Mouse (Mus musculus): ENCODE measurements at regions not wholly inside any gene's neighbourhood (a gene's known extent, or its start where the extent isn't known, plus 50 kb on each side); places are given as distances from the start of the nearest gene placed in this dataset.

GRCm38 (mm10) chr4:150741810-150742209, 89.8 kb upstream of the Slc45a1 start:
- WGBS: 78% methylated on average over 4 of the region's 4 CpGs
- no peaks in the 10 kb centered on the region for H3K36me3 ChIP-seq (ENCODE audit: control insufficient read depth, insufficient read depth, low read length)

DNA sequence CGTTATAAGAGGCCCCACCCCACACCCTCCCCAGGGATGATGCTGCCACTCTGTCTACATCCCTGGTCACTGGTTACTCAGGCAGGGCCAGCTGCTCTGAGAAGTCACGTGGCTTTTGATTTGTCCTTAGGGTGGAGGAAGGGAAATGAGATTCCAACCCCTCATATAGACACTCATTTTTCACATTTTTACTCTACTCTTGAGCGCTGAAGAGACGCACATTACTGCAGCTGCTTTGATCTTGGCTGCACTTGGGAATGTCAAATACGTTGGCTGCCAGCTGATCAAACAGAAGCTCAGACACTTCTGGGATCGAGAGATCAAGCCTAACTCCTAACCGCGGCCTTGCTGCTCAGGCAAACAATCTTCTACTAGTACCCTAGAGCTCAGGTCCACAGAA, 88.2 kb upstream of the Slc45a1 start:
- H3K9ac ChIP-seq (ENCODE audit: low read length): no peak overlapping the region
- 26% methylated on average over 8 of the region's 8 CpGs for WGBS
- no peaks in the 10 kb centered on the region for H3K27me3 ChIP-seq (ENCODE audit: control insufficient read depth, insufficient read depth, low read length)
- peak; percentile 38; the same call in 1 of the 2 replicates for ATAC-seq (ENCODE audit: insufficient read depth, low FRiP score)
- no peaks in the 10 kb centered on the region for H3K9me3 ChIP-seq (replicated peaks; ENCODE audit: control insufficient read depth, low read length)
- H3K4me1 ChIP-seq (ENCODE audit: control insufficient read depth, insufficient read depth, low read length): 0 out of 2 replicates have a peak, but pooled peaks cover 2% of the 10 kb centered on the region
- H3K27ac ChIP-seq (ENCODE audit: low read length): no peak overlapping the region
- no peak overlapping the region for H3K4me3 ChIP-seq (replicated peaks; ENCODE audit: low read length)
- no peaks in the 10 kb centered on the region for H3K36me3 ChIP-seq (ENCODE audit: control insufficient read depth, insufficient read depth, low read length)
- H3K4me2 ChIP-seq (ENCODE audit: low read depth, low read length): no peak overlapping the region

More at GRCm38 (mm10) chr4:150741810-150742209, 89.8 kb upstream of the Slc45a1 start:
- H3K9ac ChIP-seq (ENCODE audit: low read length): no peak overlapping the region
- H3K4me2 ChIP-seq (ENCODE audit: low read depth, low read length): no peak overlapping the region
- H3K4me1 ChIP-seq (ENCODE audit: control insufficient read depth, insufficient read depth, low read length): peaks cover 14% of the 10 kb centered on the region
- no peak overlapping the region for H3K27ac ChIP-seq (ENCODE audit: low read length)
- H3K4me3 ChIP-seq (replicated peaks; ENCODE audit: low read length): no peak overlapping the region
- H3K27me3 ChIP-seq (ENCODE audit: control insufficient read depth, insufficient read depth, low read length): no peaks in the 10 kb centered on the region
- no peaks in the 10 kb centered on the region for H3K9me3 ChIP-seq (replicated peaks; ENCODE audit: control insufficient read depth, low read length)
- no peak for ATAC-seq (ENCODE audit: insufficient read depth, low FRiP score)

- Histone ChIP-seq H3K9ac (ENCODE audit: low read length) (no peak overlapping the region), H3K4me3 (replicated peaks; ENCODE audit: low read length) (no peak overlapping the region), H3K27ac (ENCODE audit: low read length) (no peak overlapping the region), H3K9me3 (replicated peaks; ENCODE audit: control insufficient read depth, low read length) (no peaks in the 10 kb centered on the region), H3K4me1 (ENCODE audit: control insufficient read depth, insufficient read depth, low read length) (0 out of 2 replicates have a peak, but pooled peaks cover 2% of the 10 kb centered on the region), H3K36me3 (ENCODE audit: control insufficient read depth, insufficient read depth, low read length) (no peaks in the 10 kb centered on the region), H3K4me2 (ENCODE audit: low read depth, low read length) (no peak overlapping the region), H3K27me3 (ENCODE audit: control insufficient read depth, insufficient read depth, low read length) (no peaks in the 10 kb centered on the region)
- no peak for ATAC-seq (ENCODE audit: insufficient read depth, low FRiP score)
- 79% methylated on average over 9 of the region's 9 CpGs for WGBS
These were observed 86.8 kb upstream of the Slc45a1 start for GRCm38 (mm10) chr4:150738736-150739135.

DNA sequence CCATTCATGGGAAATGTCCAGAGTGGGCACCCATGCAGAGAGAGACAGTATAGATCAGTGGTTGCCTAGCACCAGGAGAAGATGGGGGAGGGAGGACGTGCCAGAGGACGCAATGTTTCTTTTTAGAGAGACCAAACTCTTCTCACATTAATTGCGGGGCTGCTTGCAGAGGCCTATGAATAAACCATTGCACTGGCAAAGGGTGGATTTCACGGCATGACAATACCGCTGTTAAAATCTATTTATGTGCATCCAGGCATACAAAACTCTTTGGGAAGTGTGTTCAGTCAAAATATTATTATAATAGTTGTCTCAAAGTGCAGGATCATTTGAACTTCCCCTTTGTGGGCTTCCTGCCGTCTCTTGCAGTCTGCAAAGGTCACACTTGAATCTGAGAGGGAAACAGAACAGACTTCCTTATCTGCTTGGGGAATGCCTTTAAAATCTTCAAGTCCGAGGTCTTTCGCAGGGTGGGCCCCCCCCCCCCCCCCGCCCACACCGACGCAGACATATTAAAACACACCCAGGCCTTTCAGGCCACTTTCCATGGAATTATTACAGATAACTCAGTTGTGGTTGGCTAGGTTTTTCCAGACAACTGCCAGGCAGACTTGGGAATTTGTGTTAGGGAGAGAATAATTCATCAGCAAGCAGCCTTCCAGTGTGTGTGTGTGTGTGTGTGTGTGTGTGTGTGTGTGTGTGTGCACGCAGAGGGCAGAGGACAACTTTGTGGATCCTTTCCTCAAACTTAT, 78.3 kb upstream of the Slc45a1 start:
- Histone ChIP-seq H3K9ac (ENCODE audit: low read length) (0 out of 2 replicates have a peak overlapping the region, but pooled peaks have one; percentile 33), H3K9me3 (replicated peaks; ENCODE audit: control insufficient read depth, low read length) (0 out of 2 replicates have a peak, but pooled peaks cover 3% of the 10 kb centered on the region), H3K36me3 (ENCODE audit: control insufficient read depth, insufficient read depth, low read length) (no peaks in the 10 kb centered on the region), H3K4me3 (replicated peaks; ENCODE audit: low read length) (no peak overlapping the region), H3K4me2 (ENCODE audit: low read depth, low read length) (no peak overlapping the region), H3K27ac (ENCODE audit: low read length) (peak overlapping the region; percentile 67), H3K4me1 (ENCODE audit: control insufficient read depth, insufficient read depth, low read length) (peaks cover 22% of the 10 kb centered on the region), H3K27me3 (ENCODE audit: control insufficient read depth, insufficient read depth, low read length) (no peaks in the 10 kb centered on the region)
- 0 out of 2 replicates have a peak, but pooled peaks have one; percentile 39 for ATAC-seq (ENCODE audit: insufficient read depth, low FRiP score)
- WGBS: 12% methylated on average over 11 of the region's 12 CpGs

DNA sequence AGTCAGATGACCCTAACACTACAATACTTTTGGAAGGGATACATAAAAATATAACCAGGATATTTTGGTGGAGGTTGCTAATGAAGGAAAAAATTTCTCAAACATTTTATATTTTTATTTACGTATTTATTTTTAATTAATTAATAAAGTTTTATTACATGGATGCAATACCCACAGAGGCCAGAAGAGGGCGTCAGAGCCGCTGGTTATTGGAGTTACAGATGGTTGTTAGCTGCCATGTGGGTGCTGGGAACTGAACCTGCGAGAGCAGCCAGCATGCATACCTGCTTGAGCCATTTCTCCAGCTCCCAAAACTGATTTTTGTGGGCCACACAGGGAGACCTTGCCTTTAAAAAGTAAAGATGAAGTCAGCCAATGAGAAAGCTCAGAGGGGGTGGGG, 74.6 kb upstream of the Slc45a1 start:
- 60% methylated on average over 4 of the region's 4 CpGs for WGBS
- ATAC-seq (ENCODE audit: insufficient read depth, low FRiP score): no peak
- peaks cover 27% of the 10 kb centered on the region for H3K4me1 ChIP-seq (ENCODE audit: control insufficient read depth, insufficient read depth, low read length)

DNA sequence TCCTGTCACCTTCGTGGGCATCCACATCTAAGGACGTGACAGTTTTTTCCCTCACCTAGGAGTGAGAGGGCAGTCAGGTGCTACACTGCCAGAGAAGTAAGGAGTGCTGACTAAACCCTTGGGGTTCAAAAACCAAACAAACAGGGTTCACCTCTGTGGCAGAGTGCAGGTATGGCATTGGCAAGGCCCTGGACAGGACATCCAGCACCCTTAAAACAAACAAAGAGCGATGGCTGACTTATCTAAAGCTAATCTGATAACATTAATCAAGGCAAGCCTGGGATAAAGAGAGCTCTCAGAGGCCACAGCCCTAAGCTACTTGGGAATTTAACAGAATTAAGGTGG, 74.1 kb upstream of the Slc45a1 start:
- ATAC-seq (ENCODE audit: insufficient read depth, low FRiP score): no peak
- Histone ChIP-seq H3K4me1 (ENCODE audit: control insufficient read depth, insufficient read depth, low read length) (peaks cover 27% of the 10 kb centered on the region), H3K4me3 (replicated peaks; ENCODE audit: low read length) (no peak overlapping the region), H3K9me3 (replicated peaks; ENCODE audit: control insufficient read depth, low read length) (0 out of 2 replicates have a peak, but pooled peaks cover 3% of the 10 kb centered on the region), H3K9ac (ENCODE audit: low read length) (no peak overlapping the region), H3K36me3 (ENCODE audit: control insufficient read depth, insufficient read depth, low read length) (no peaks in the 10 kb centered on the region), H3K27me3 (ENCODE audit: control insufficient read depth, insufficient read depth, low read length) (no peaks in the 10 kb centered on the region), H3K27ac (ENCODE audit: low read length) (no peak overlapping the region), H3K4me2 (ENCODE audit: low read depth, low read length) (no peak overlapping the region)
- 67% methylated on average over 3 of the region's 3 CpGs for WGBS

More for the DNA sequence above, 74.6 kb upstream of the Slc45a1 start:
- H3K4me2 ChIP-seq (ENCODE audit: low read depth, low read length): no peak overlapping the region
- no peak overlapping the region for H3K9ac ChIP-seq (ENCODE audit: low read length)
- no peaks in the 10 kb centered on the region for H3K36me3 ChIP-seq (ENCODE audit: control insufficient read depth, insufficient read depth, low read length)
- no peak overlapping the region for H3K4me3 ChIP-seq (replicated peaks; ENCODE audit: low read length)
- 0 out of 2 replicates have a peak, but pooled peaks cover 3% of the 10 kb centered on the region for H3K9me3 ChIP-seq (replicated peaks; ENCODE audit: control insufficient read depth, low read length)
- no peaks in the 10 kb centered on the region for H3K27me3 ChIP-seq (ENCODE audit: control insufficient read depth, insufficient read depth, low read length)
- H3K27ac ChIP-seq (ENCODE audit: low read length): no peak overlapping the region

GRCm38 (mm10) chr4:150725443-150726135, 73.6 kb upstream of the Slc45a1 start:
- Histone ChIP-seq H3K36me3 (ENCODE audit: control insufficient read depth, insufficient read depth, low read length) (no peaks in the 10 kb centered on the region), H3K4me1 (ENCODE audit: control insufficient read depth, insufficient read depth, low read length) (peaks cover 25% of the 10 kb centered on the region), H3K27me3 (ENCODE audit: control insufficient read depth, insufficient read depth, low read length) (no peaks in the 10 kb centered on the region), H3K9ac (ENCODE audit: low read length) (no peak overlapping the region), H3K4me3 (replicated peaks; ENCODE audit: low read length) (no peak overlapping the region), H3K9me3 (replicated peaks; ENCODE audit: control insufficient read depth, low read length) (0 out of 2 replicates have a peak, but pooled peaks cover 3% of the 10 kb centered on the region), H3K27ac (ENCODE audit: low read length) (peak overlapping the region; percentile 55; the same call in 1 of the 2 replicates), H3K4me2 (ENCODE audit: low read depth, low read length) (no peak overlapping the region)
- no peak for ATAC-seq (ENCODE audit: insufficient read depth, low FRiP score)
- WGBS: 62% methylated on average over 17 of the region's 17 CpGs

DNA sequence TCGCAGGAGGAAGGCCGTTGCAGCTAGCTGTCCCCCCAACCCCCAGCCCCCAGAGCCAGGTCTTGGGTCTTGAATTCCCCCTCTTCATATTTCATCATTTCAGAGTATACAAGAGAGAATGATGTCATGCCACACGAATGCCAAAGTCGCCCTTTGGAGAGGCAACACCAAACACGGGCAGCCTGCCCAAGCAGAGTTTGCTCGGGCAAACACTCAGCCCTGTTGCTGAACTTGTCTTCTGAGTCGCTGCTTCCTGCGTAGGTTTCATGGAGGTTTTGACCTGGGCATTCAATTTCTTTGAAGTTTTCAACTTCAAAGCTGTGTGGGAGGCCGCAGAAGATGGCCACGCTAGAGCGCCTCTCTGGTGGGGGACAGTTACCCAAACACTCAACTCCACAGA, 72.8 kb upstream of the Slc45a1 start:
- H3K36me3 ChIP-seq (ENCODE audit: control insufficient read depth, insufficient read depth, low read length): no peaks in the 10 kb centered on the region
- H3K27me3 ChIP-seq (ENCODE audit: control insufficient read depth, insufficient read depth, low read length): no peaks in the 10 kb centered on the region
- H3K4me1 ChIP-seq (ENCODE audit: control insufficient read depth, insufficient read depth, low read length): peaks cover 20% of the 10 kb centered on the region; the same call in 1 of the 2 replicates
- 0 out of 2 replicates have a peak, but pooled peaks cover 3% of the 10 kb centered on the region for H3K9me3 ChIP-seq (replicated peaks; ENCODE audit: control insufficient read depth, low read length)
- WGBS: 60% methylated on average over 11 of the region's 11 CpGs
- peak overlapping the region; percentile 55 for H3K27ac ChIP-seq (ENCODE audit: low read length)
- no peak overlapping the region for H3K4me3 ChIP-seq (replicated peaks; ENCODE audit: low read length)
- no peak overlapping the region for H3K4me2 ChIP-seq (ENCODE audit: low read depth, low read length)
- no peak for ATAC-seq (ENCODE audit: insufficient read depth, low FRiP score)
- no peak overlapping the region for H3K9ac ChIP-seq (ENCODE audit: low read length)

Measured in stomach, embryonic 16.5 days (tissue).